Mouse (Mus musculus) thymus, adult 2 months (tissue): Measurements from ENCODE around the gene Afg3l1. TPM values are rescaled to one million over a fixed set of nuclear protein-coding genes. Genes with fewer than 3 reads are reported as not detected.
A peak's percentile ranks its signal among the peaks of the same experiment; 100 is the strongest.
"Not testable (repeated sequence)": the region's sequence is repeated elsewhere in the genome, so short reads cannot be mapped to it uniquely, and the experiment has no call there.

ENCODE experiments used
- DNase-seq: peaks from one replicate; pipeline ENCODE4 v3.0.0; 2021
- H3K27ac ChIP-seq: fragments of 200-500 bp; 2 replicates; pipeline ENCODE4 v1.5.1; 2012; ENCODE audit warnings: low read length, control low read depth; ENCODE audit not compliant: control insufficient read depth, insufficient read depth
- H3K27me3 ChIP-seq: fragments of 200-500 bp; 2 replicates; pipeline ENCODE4 v1.6.1; 2012; ENCODE audit warnings: mild to moderate bottlenecking, low read length, moderate library complexity, mixed read lengths; ENCODE audit not compliant: control insufficient read depth, insufficient read depth
- H3K36me3 ChIP-seq: fragments of 200-500 bp; 2 replicates; pipeline ENCODE4 v1.6.1; 2012; ENCODE audit warnings: mild to moderate bottlenecking, low read length, moderate library complexity; ENCODE audit not compliant: control insufficient read depth, insufficient read depth
- H3K4me1 ChIP-seq: fragments of 200-500 bp; replicated peaks from 2 replicates; pipeline ENCODE4 v1.6.1; 2012; ENCODE audit warnings: low read length; ENCODE audit not compliant: control insufficient read depth, insufficient read depth
- H3K4me3 ChIP-seq: fragments of 200-500 bp; 2 replicates; pipeline ENCODE4 v1.5.1; 2012; ENCODE audit warnings: mild to moderate bottlenecking, low read length, control low read depth, moderate library complexity; ENCODE audit not compliant: control insufficient read depth, insufficient read depth
- CTCF ChIP-seq: fragments of 200-500 bp; IDR thresholded peaks from 2 replicates; pipeline ENCODE4 v1.5.1; 2012; ENCODE audit warnings: mild to moderate bottlenecking, control low read depth, low read length, moderate library complexity, borderline replicate concordance; ENCODE audit not compliant: control insufficient read depth, poor library complexity, insufficient read depth; ENCODE audit errors: extremely low read depth
- POLR2A ChIP-seq: fragments of 200-500 bp; IDR thresholded peaks from 2 replicates; pipeline ENCODE4 v1.6.1; 2012; ENCODE audit warnings: mild to moderate bottlenecking, low read length, control low read depth, moderate library complexity; ENCODE audit not compliant: control insufficient read depth, poor library complexity, insufficient read depth; ENCODE audit errors: extremely low read depth
- WGBS: fragments of 180-500 bp; shearing (Covaris S2); methylation state at CpG from one replicate; pipeline ENCODE4 v1.1.7; 2018; 5-methylcytosine and 5-hydroxymethylcytosine counted together
- polyA plus RNA-seq: library from polyadenylated mRNA; depleted of rRNA; stranded (reverse); fragments of >200 nt; gene quantifications from 2 replicates; pipeline ENCODE4 v1.2.3, GENCODE M21; 2012; rRNA removed

Gene Afg3l1
- 29.9 and 33.4 TPM in 2 replicates for polyA plus RNA-seq

- Histone ChIP-seq H3K4me1 (peaks cover 24% of the 10 kb centered on the region), H3K27me3 (no peaks in the 10 kb centered on the region), H3K36me3 (0 out of 2 replicates have a peak, but pooled peaks cover 6% of the 10 kb centered on the region), H3K4me3 (peak within 1 kb of the TSS; percentile 66), H3K27ac (no peak within 1 kb of the TSS)
- peak; percentile 70 for TF ChIP-seq POLR2A
- TF ChIP-seq CTCF, result peak; percentile 72; the same call in 1 of the 2 replicates
- under 1% methylated on average over 58 of the region's 58 CpGs for WGBS
- DNase-seq, result peak; percentile 92
Observed at GRCm38 (mm10) chr8:123477737-123478258, at the start of gene Afg3l1. Gene Afg3l1 (plus strand): TSS chr8:123477903.

GRCm38 (mm10) chr8:123428343-123428893, 49.3 kb upstream of the Afg3l1 start:
- no peaks in the 10 kb centered on the region for H3K36me3 ChIP-seq
- H3K27ac ChIP-seq, result no peak overlapping the region
- no peaks in the 10 kb centered on the region for H3K27me3 ChIP-seq
- no peak for DNase-seq
- H3K4me3 ChIP-seq, result no peak overlapping the region
- 98% methylated on average over 29 of the region's 29 CpGs for whole genome bisulfite sequencing
- no peaks in the 10 kb centered on the region for H3K4me1 ChIP-seq
- TF ChIP-seq POLR2A, result no peak

- WGBS, result 98% methylated on average over 23 of the region's 23 CpGs
- TF ChIP-seq POLR2A (no peak), CTCF (no peak)
- no peak overlapping the region for H3K4me3 ChIP-seq
- no peaks in the 10 kb centered on the region for H3K27me3 ChIP-seq
- no peaks in the 10 kb centered on the region for H3K36me3 ChIP-seq
- H3K4me1 ChIP-seq, result no peaks in the 10 kb centered on the region
- H3K27ac ChIP-seq, result no peak overlapping the region
- DNase-seq, result no peak
Observed at GRCm38 (mm10) chr8:123428939-123429721, 48.6 kb upstream of the Afg3l1 start.

- H3K27ac ChIP-seq, DNase-seq, H3K4me1 ChIP-seq, H3K4me3 ChIP-seq, H3K36me3 ChIP-seq, H3K27me3 ChIP-seq: not testable (repeated sequence)
- 98% methylated on average over 15 of the region's 15 CpGs for WGBS
Observed at GRCm38 (mm10) chr8:123429722-123430013, 48.0 kb upstream of the Afg3l1 start.

GRCm38 (mm10) chr8:123430936-123431335, 46.8 kb upstream of the Afg3l1 start:
- 94% methylated on average over 8 of the region's 8 CpGs for WGBS
- DNase-seq, H3K27me3 ChIP-seq, H3K36me3 ChIP-seq, H3K27ac ChIP-seq, H3K4me3 ChIP-seq, H3K4me1 ChIP-seq: not testable (repeated sequence)

- Histone ChIP-seq H3K27ac (no peak overlapping the region), H3K4me1 (no peaks in the 10 kb centered on the region), H3K4me3 (no peak overlapping the region), H3K27me3 (no peaks in the 10 kb centered on the region), H3K36me3 (no peaks in the 10 kb centered on the region)
- WGBS, result 97% methylated on average over 25 of the region's 25 CpGs
- TF ChIP-seq CTCF (no peak), POLR2A (no peak)
- no peak for DNase-seq
Observed at GRCm38 (mm10) chr8:123431616-123432365, 45.9 kb upstream of the Afg3l1 start.
